Comparison of ENCODE assay signal across 28 mouse cellular contexts in genomic region chr1:57826245-57826644, GRCm38 (mm10). TPM values are rescaled to one million over a fixed set of nuclear protein-coding genes. Genes with fewer than 3 reads are reported as not detected.
DNase-seq lines count a peak whose midpoint lies in the region; ATAC-seq lines count a peak whose summit lies in the region.
"Had no signal": no experiment of that assay in that cellular context is flagged by ENCODE, and none has a peak within 500 bp of the region (broad histone marks: within the 10 kb centered on the region; RNA-seq: fewer than 3 reads in every experiment).

No protein-coding gene starts in this region.

- WGBS in forebrain, embryonic 13.5 days, result 83% methylated on average over 9 of the region's 9 CpGs
- 74% methylated on average over 9 of the region's 9 CpGs for WGBS in forebrain, embryonic 16.5 days
- WGBS in heart, embryonic 12.5 days, result 70% methylated on average over 9 of the region's 9 CpGs

- ATAC-seq in forebrain, embryonic 13.5 days, result peak; percentile 58; the same call in 1 of the 2 replicates
- no peak; the same call in 1 of the 2 replicates for ATAC-seq in forebrain, embryonic 16.5 days
- ATAC-seq in heart, embryonic 12.5 days (ENCODE audit: insufficient number of reproducible peaks, low FRiP score), result no peak
- ATAC-seq in megakaryocyte, adult 5-6 weeks (ENCODE audit: poor library complexity, severe bottlenecking), result no peak
- ATAC-seq: CD4-positive, CD25-positive, alpha-beta regulatory T cell, adult 4 months had no signal

- peak; percentile 76 for DNase-seq in heart, adult 11 months
- DNase-seq: adrenal gland, postnatal 14 days; cerebellum, adult 18-20 months; cerebellum, postnatal 25 days; heart, postnatal 4 days; kidney, adult 2 months; kidney, postnatal 36 days; liver, embryonic 13.5 days; lung, adult 18-20 months; lung, postnatal 14 days; retina, postnatal 1 day; right cerebral cortex, postnatal 14 days; thymus, postnatal 4 days had no signal

- H3K9me3 ChIP-seq in forebrain, embryonic 13.5 days (replicated peaks), result no peaks in the 10 kb centered on the region
- H3K9me3 ChIP-seq in forebrain, embryonic 16.5 days (ENCODE audit: control insufficient read depth, low read length), result no peaks in the 10 kb centered on the region
- no peaks in the 10 kb centered on the region for H3K9me3 ChIP-seq in heart, embryonic 12.5 days (replicated peaks)
- H3K9me3 ChIP-seq in megakaryocyte, embryonic 14.5 days, result 0 out of 2 replicates have a peak, but pooled peaks cover 2% of the 10 kb centered on the region
- H3K9me3 ChIP-seq: embryonic facial prominence, embryonic 13.5 days; forebrain, embryonic 10.5 days; hindbrain, embryonic 15.5 days; intestine, embryonic 15.5 days; liver, embryonic 13.5 days; midbrain, embryonic 12.5 days; neural tube, embryonic 15.5 days had no signal

- no peak overlapping the region for H3K27ac ChIP-seq in forebrain, embryonic 13.5 days
- H3K27ac ChIP-seq in forebrain, embryonic 16.5 days (ENCODE audit: low read length), result no peak overlapping the region
- H3K27ac ChIP-seq in heart, embryonic 12.5 days (ENCODE audit: poor library complexity, severe bottlenecking), result no peak overlapping the region
- H3K27ac ChIP-seq: embryonic facial prominence, embryonic 13.5 days; forebrain, embryonic 10.5 days; hindbrain, embryonic 15.5 days; intestine, embryonic 15.5 days; layer of hippocampus, adult 2 months; left cerebral cortex, adult 2 months; liver, embryonic 13.5 days; midbrain, embryonic 12.5 days; neural tube, embryonic 15.5 days had no signal

- no peaks in the 10 kb centered on the region for H3K27me3 ChIP-seq in forebrain, embryonic 13.5 days
- H3K27me3 ChIP-seq in forebrain, embryonic 16.5 days (replicated peaks; ENCODE audit: control insufficient read depth, insufficient read depth, low read length), result no peaks in the 10 kb centered on the region
- H3K27me3 ChIP-seq in heart, embryonic 12.5 days (replicated peaks), result no peaks in the 10 kb centered on the region
- H3K27me3 ChIP-seq in megakaryocyte, embryonic 14.5 days (replicated peaks), result no peaks in the 10 kb centered on the region
- H3K27me3 ChIP-seq: embryonic facial prominence, embryonic 13.5 days; hindbrain, embryonic 15.5 days; intestine, embryonic 15.5 days; liver, embryonic 13.5 days; midbrain, embryonic 12.5 days; neural tube, embryonic 15.5 days had no signal

- H3K9ac ChIP-seq in forebrain, embryonic 13.5 days, result no peak overlapping the region
- no peak overlapping the region for H3K9ac ChIP-seq in forebrain, embryonic 16.5 days (replicated peaks; ENCODE audit: low read depth, low read length)
- no peak overlapping the region for H3K9ac ChIP-seq in heart, embryonic 12.5 days
- H3K9ac ChIP-seq: embryonic facial prominence, embryonic 13.5 days; hindbrain, embryonic 15.5 days; intestine, embryonic 15.5 days; liver, embryonic 13.5 days; midbrain, embryonic 12.5 days; neural tube, embryonic 15.5 days had no signal

- no peak overlapping the region for H3K4me2 ChIP-seq in forebrain, embryonic 13.5 days
- no peak overlapping the region for H3K4me2 ChIP-seq in forebrain, embryonic 16.5 days (ENCODE audit: low read length)
- no peak overlapping the region for H3K4me2 ChIP-seq in heart, embryonic 12.5 days
- H3K4me2 ChIP-seq: embryonic facial prominence, embryonic 13.5 days; heart, embryonic 11.5 days; hindbrain, embryonic 15.5 days; intestine, embryonic 15.5 days; liver, embryonic 13.5 days; midbrain, embryonic 12.5 days; neural tube, embryonic 15.5 days had no signal

- no peaks in the 10 kb centered on the region for H3K36me3 ChIP-seq in forebrain, embryonic 13.5 days (ENCODE audit: poor library complexity, severe bottlenecking)
- H3K36me3 ChIP-seq in forebrain, embryonic 16.5 days (ENCODE audit: control insufficient read depth, insufficient read depth), result no peaks in the 10 kb centered on the region
- peaks cover 9% of the 10 kb centered on the region; the same call in 1 of the 2 replicates for H3K36me3 ChIP-seq in heart, embryonic 12.5 days
- no peaks in the 10 kb centered on the region for H3K36me3 ChIP-seq in megakaryocyte, embryonic 14.5 days (replicated peaks; ENCODE audit: low read length)
- H3K36me3 ChIP-seq: forebrain, embryonic 10.5 days; hindbrain, embryonic 15.5 days; intestine, embryonic 15.5 days; liver, embryonic 13.5 days; midbrain, embryonic 12.5 days; neural tube, embryonic 15.5 days had no signal

- no peaks in the 10 kb centered on the region; the same call in 1 of the 2 replicates for H3K4me1 ChIP-seq in forebrain, embryonic 13.5 days
- H3K4me1 ChIP-seq in forebrain, embryonic 16.5 days (replicated peaks; ENCODE audit: control insufficient read depth, insufficient read depth, low read length), result 0 out of 2 replicates have a peak, but pooled peaks cover 2% of the 10 kb centered on the region
- peaks cover 17% of the 10 kb centered on the region for H3K4me1 ChIP-seq in heart, embryonic 12.5 days (replicated peaks)
- H3K4me1 ChIP-seq in megakaryocyte, embryonic 14.5 days, result no peaks in the 10 kb centered on the region
- H3K4me1 ChIP-seq: hindbrain, embryonic 15.5 days; intestine, embryonic 15.5 days; liver, embryonic 13.5 days; neural tube, embryonic 15.5 days had no signal

- H3K4me3 ChIP-seq in forebrain, embryonic 13.5 days, result no peak overlapping the region
- H3K4me3 ChIP-seq in forebrain, embryonic 16.5 days (replicated peaks; ENCODE audit: low read length), result no peak overlapping the region
- H3K4me3 ChIP-seq in heart, embryonic 12.5 days, result no peak overlapping the region
- peak overlapping the region; percentile 35 for H3K4me3 ChIP-seq in megakaryocyte, embryonic 14.5 days (replicated peaks)
- H3K4me3 ChIP-seq: embryonic facial prominence, embryonic 13.5 days; forebrain, embryonic 10.5 days; hindbrain, embryonic 15.5 days; intestine, embryonic 15.5 days; layer of hippocampus, adult 2 months; left cerebral cortex, adult 2 months; liver, embryonic 13.5 days; midbrain, embryonic 12.5 days; neural tube, embryonic 15.5 days had no signal

RNA-seq across cellular contexts. Expression of gene Spats2l, which starts 52.3 kb away (rescaled TPM):
- 46.7 and 50.4 TPM in 2 replicates for polyA plus RNA-seq in forebrain, embryonic 13.5 days (2015; fragmentation: Nextera tagmentation; extraction: Ambion mirVana)
- 51.5 and 52.3 TPM in 2 replicates for polyA plus RNA-seq in forebrain, embryonic 16.5 days (2015; fragmentation: Nextera tagmentation; extraction: Ambion mirVana)
- 47.6 and 47.9 TPM in 2 replicates for polyA plus RNA-seq in heart, embryonic 12.5 days (2016; fragmentation: Nextera tagmentation; extraction: Ambion mirVana)
- not detected in 2 replicates for polyA plus RNA-seq in megakaryocyte, embryonic 14.5 days (2012; ENCODE audit: insufficient read depth, low replicate concordance)
- not detected in 2 replicates for total RNA-seq in megakaryocyte, adult 5-6 weeks (2015)
- 0.08 TPM in 1 of 2 replicates, not detected in the other for total RNA-seq in megakaryocyte, adult 5-6 weeks (2017)

Comparison
In these comparisons a context has a peak if more than half of its experiments do, and no peak if none do; other contexts are left out.
1. RNA of gene Spats2l, which starts 52.3 kb away (polyA plus RNA-seq): 51.5 to 52.3 TPM in forebrain, embryonic 16.5 days, 46.7 to 50.4 TPM in forebrain, embryonic 13.5 days and 47.6 to 47.9 TPM in heart, embryonic 12.5 days; not detected in megakaryocyte, embryonic 14.5 days; every median in the first group is over 10 times any median in the second.